Mouse (Mus musculus): ENCODE results near the gene Lmcd1.

DNA sequence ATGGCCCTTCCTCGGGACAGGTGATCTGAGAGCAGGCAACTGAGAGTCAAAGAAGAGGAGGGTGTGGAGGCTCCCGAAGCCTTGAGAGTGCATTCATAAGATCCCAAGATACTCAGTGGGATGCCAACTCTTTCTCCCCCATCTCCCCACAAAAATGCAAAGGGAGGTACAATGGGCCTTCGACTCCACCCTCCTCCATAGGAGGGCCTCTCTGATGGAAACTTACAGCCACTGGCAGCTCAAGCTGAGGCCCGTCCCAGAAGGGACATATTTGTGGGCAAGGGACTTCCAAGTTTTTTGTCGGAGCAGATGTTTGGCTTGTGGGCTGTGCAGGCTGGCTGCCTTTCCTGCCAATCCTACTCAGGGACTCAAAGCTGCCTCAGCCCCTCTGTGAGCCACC, 47.1 kb downstream of the Lmcd1 start:
- TF ChIP-seq POLR2A (IDR thresholded peaks at IDR 0.05; ENCODE audit: low read depth, low read length) (no peak), CTCF (conservative IDR thresholded peaks at IDR 0.05; ENCODE audit: insufficient read depth, insufficient read length, low read depth, low read length) (no peak)
